Mouse (Mus musculus) spleen, adult 2 months (tissue): ENCODE measurements around the gene Hoxa3. TPM values are rescaled to one million over a fixed set of nuclear protein-coding genes. Genes with fewer than 3 reads are reported as not detected.

Experiments
- DNase-seq, 2 experiments: peaks; one replicate each; pipeline versions ENCODE4 v3.0.0 to v3.0.0-alpha.2; 2012 to 2021; ENCODE audit warnings: low spot score in 2 of 2, low read depth in 1 of 2
- H3K27ac ChIP-seq: fragments of 200-500 bp; 2 replicates; pipeline ENCODE4 v1.5.1; 2012; ENCODE audit warnings: low read length, inconsistent platforms; ENCODE audit not compliant: insufficient read depth
- H3K27me3 ChIP-seq: fragments of 200-500 bp; 2 replicates; pipeline ENCODE4 v1.6.1; 2012; ENCODE audit warnings: mild to moderate bottlenecking, moderate library complexity, low read length, inconsistent platforms; ENCODE audit not compliant: control insufficient read depth, insufficient read depth
- H3K36me3 ChIP-seq: fragments of 200-500 bp; 2 replicates; pipeline ENCODE4 v1.6.1; 2012; ENCODE audit warnings: mild to moderate bottlenecking, low read length, inconsistent platforms; ENCODE audit not compliant: control insufficient read depth, insufficient read depth
- H3K4me1 ChIP-seq: fragments of 200-500 bp; 2 replicates; pipeline ENCODE4 v1.6.1; 2011; ENCODE audit warnings: inconsistent platforms; ENCODE audit not compliant: control insufficient read depth, insufficient read depth, insufficient read length
- H3K4me3 ChIP-seq: fragments of 200-500 bp; 2 replicates; pipeline ENCODE4 v1.5.1; 2011; ENCODE audit warnings: mild to moderate bottlenecking, inconsistent platforms; ENCODE audit not compliant: insufficient read depth, insufficient read length; ENCODE audit errors: extremely low read depth
- CTCF ChIP-seq: fragments of 200-500 bp; IDR thresholded peaks from 2 replicates; pipeline ENCODE4 v1.5.1; 2011; ENCODE audit warnings: mild to moderate bottlenecking, inconsistent platforms; ENCODE audit not compliant: insufficient read depth, insufficient read length, insufficient replicate concordance; ENCODE audit errors: extremely low read depth
- POLR2A ChIP-seq: fragments of 200-500 bp; IDR thresholded peaks from 2 replicates; pipeline ENCODE4 v1.6.1; 2011; ENCODE audit warnings: low read depth, low read length, inconsistent platforms
- WGBS: fragments of 180-500 bp; shearing (Covaris S2); methylation state at CpG from one replicate; pipeline ENCODE4 v1.1.7; 2018; 5-methylcytosine and 5-hydroxymethylcytosine counted together
- polyA plus RNA-seq: library from polyadenylated mRNA; depleted of rRNA; stranded (reverse); fragments of >200 nt; gene quantifications from 2 replicates; pipeline ENCODE4 v1.2.3, GENCODE M21; 2012

Gene Hoxa3
- polyA plus RNA-seq, 1 experiment, result 1.4 TPM

- Histone ChIP-seq H3K27me3 (peaks cover 10% of the 10 kb centered on the region), H3K27ac (no peak overlapping the region)
- no peak for TF ChIP-seq POLR2A
- TF ChIP-seq CTCF, result no peak
Observed at GRCm38 (mm10) chr6:52207684-52207976, 5.5 kb downstream of the Hoxa3 start.

GRCm38 (mm10) chr6:52206882-52207683 lies 6.1 kb downstream of the Hoxa3 start:
- H3K4me3 ChIP-seq, result no peak overlapping the region
- 72% methylated on average over 4 of the region's 4 CpGs for WGBS

More at GRCm38 (mm10) chr6:52207684-52207976, 5.5 kb downstream of the Hoxa3 start:
- no peaks in the 10 kb centered on the region for H3K36me3 ChIP-seq
- DNase-seq, result no peak
- no peak overlapping the region for H3K4me3 ChIP-seq
- H3K4me1 ChIP-seq, result peaks cover 2% of the 10 kb centered on the region; the same call in 1 of the 2 replicates

DNA sequence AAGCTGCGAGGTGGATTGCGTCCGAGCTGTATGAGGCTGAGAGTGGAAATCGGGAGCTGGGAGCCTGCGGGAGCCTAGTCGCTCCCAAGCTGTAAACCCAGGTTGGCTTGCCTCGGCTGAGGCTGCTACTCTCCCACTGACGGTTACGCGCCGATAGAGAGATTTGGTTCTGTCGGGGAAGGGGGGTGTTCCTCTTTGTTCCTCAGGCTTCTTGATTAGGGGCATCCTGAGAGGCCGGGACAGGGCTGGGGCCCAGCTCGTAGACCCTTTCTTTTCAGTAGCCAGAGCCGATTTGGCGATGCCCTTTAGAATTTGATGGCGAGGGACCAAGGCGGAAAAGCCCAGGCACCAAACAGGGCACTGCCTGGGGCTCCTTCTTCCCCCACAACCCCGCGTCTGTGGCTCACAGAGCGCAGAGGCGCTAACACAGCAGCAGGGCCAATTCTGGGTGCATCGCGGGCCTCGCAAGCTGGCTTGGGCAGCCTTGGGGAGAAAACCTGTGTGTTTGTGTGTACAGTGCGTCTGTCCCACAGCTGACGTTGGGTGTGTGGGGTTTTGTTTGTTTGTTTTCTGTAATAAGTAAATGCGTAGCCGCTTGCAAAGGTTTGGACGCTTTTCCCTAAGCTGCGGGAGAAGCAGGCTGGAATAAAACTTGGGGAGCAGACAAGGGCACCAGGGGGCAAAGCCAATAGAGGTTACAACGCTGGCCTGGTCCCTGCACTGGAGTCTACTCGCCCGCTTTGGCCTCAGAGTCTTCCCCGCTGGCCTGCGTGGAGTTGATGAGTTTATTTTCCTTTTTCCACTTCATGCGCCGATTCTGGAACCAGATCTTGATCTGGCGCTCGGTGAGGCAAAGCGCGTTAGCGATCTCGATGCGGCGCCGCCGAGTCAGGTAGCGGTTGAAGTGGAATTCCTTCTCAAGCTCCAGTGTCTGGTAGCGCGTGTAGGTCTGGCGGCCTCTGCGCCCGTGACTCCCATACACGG lies 7.2 kb downstream of the Hoxa3 start:
- no peak for TF ChIP-seq POLR2A
- TF ChIP-seq CTCF, result no peak
- no peak for DNase-seq
- Histone ChIP-seq H3K27me3 (peaks cover 8% of the 10 kb centered on the region), H3K4me3 (no peak overlapping the region), H3K4me1 (0 out of 2 replicates have a peak, but pooled peaks cover 2% of the 10 kb centered on the region), H3K36me3 (no peaks in the 10 kb centered on the region), H3K27ac (no peak overlapping the region)
- 89% methylated on average over 55 of the region's 55 CpGs for WGBS

More at GRCm38 (mm10) chr6:52206882-52207683, 6.1 kb downstream of the Hoxa3 start:
- Histone ChIP-seq H3K4me1 (peaks cover 2% of the 10 kb centered on the region; the same call in 1 of the 2 replicates), H3K36me3 (no peaks in the 10 kb centered on the region), H3K27ac (no peak overlapping the region), H3K27me3 (peaks cover 8% of the 10 kb centered on the region)
- TF ChIP-seq POLR2A (no peak), CTCF (no peak)
- no peak for DNase-seq

DNA sequence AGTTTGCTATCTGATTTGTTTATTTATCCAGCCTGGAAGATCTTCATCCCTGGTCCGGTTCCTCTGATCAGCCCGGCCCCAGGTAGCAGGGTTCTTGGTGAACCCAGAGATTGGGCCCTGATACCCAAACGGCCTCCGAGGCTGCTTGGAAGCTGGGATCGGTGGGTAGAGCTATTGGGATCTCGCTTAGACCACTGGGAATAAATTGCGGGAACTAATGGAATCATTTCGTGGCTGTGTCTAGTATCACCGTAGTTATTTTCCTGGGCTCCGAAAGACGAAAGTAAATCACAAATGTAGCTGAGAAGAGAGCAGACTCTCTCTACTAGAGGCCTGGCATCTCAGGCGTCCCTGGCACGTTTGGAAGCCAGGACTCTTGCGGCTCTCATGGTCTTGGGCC lies 7.9 kb downstream of the Hoxa3 start:
- DNase-seq, result no peak
- Histone ChIP-seq H3K27ac (no peak overlapping the region), H3K4me1 (0 out of 2 replicates have a peak, but pooled peaks cover 2% of the 10 kb centered on the region), H3K4me3 (no peak overlapping the region), H3K36me3 (no peaks in the 10 kb centered on the region), H3K27me3 (peaks cover 8% of the 10 kb centered on the region)
- 86% methylated on average over 14 of the region's 14 CpGs for WGBS
- TF ChIP-seq POLR2A (no peak), CTCF (no peak)

GRCm38 (mm10) chr6:52204050-52204752 lies 8.9 kb downstream of the Hoxa3 start, which contains the start of gene Hoxa5:
Gene Hoxa5 (minus strand): TSS chr6:52204587.
- peaks cover 4% of the 10 kb centered on the region for H3K27me3 ChIP-seq
- DNase-seq, result no peak
- no peaks in the 10 kb centered on the region for H3K36me3 ChIP-seq
- H3K4me3 ChIP-seq, result peak within 1 kb of the TSS; percentile 38
- 80% methylated on average over 65 of the region's 65 CpGs for WGBS
- 0 out of 2 replicates have a peak, but pooled peaks cover 2% of the 10 kb centered on the region for H3K4me1 ChIP-seq
- peak within 1 kb of the TSS; percentile 22; the same call in 1 of the 2 replicates for H3K27ac ChIP-seq
- TF ChIP-seq CTCF (0 out of 2 replicates have a peak, but pooled peaks have one; percentile 7), POLR2A (no peak)
